Mouse (Mus musculus) gastrocnemius, postnatal 14 days (tissue): ENCODE measurements around the gene Ldlrad3. TPM values are rescaled to one million over a fixed set of nuclear protein-coding genes. Genes with fewer than 3 reads are reported as not detected.

Source experiments
- DNase-seq: peaks from one replicate; pipeline ENCODE4 v3.0.0; 2021; ENCODE audit warnings: mixed read lengths
- intact Hi-C: fragments of 180-260 bp; cut with DNase I; formaldehyde crosslinking; loops from one replicate; pipeline ENCODE4 v1.15.1; 2025; ENCODE audit warnings: low total_unique reads
- total RNA-seq, 2 experiments: library from RNA; stranded (reverse); gene quantifications; 2 replicates each; pipeline ENCODE4 v1.2.3; 2021

Ldlrad3 gene
- total RNA-seq, 2 experiments from 2014 or later: 7.3 to 8.8 TPM

GRCm38 (mm10) chr2:102094281-102094680 lies 91.9 kb downstream of the Ldlrad3 start:
- DNase-seq: peak; percentile 25
- intact Hi-C loops: loop anchor here (10.0 kb wide), 1 partner anchor 189 kb away; no protein-coding TSS in a partner anchor

GRCm38 (mm10) chr2:102092579-102092978 lies 93.6 kb downstream of the Ldlrad3 start:
- no peak for DNase-seq
- intact Hi-C loops: loop anchor here (10.0 kb wide), 1 partner anchor 188 kb away; no protein-coding TSS in a partner anchor

GRCm38 (mm10) chr2:102091516-102092350 lies 94.5 kb downstream of the Ldlrad3 start:
- peak; percentile 59 for DNase-seq
- intact Hi-C loops: loop anchor here (10.0 kb wide), 1 partner anchor 187 kb away; no protein-coding TSS in a partner anchor

- intact Hi-C loops: loop anchor here (2.0 kb wide), 1 partner anchor 365 kb away; the partner anchor contains the start of gene Fjx1
- no peak for DNase-seq
These were observed 98.4 kb downstream of the Ldlrad3 start for GRCm38 (mm10) chr2:102087787-102088186.

DNA sequence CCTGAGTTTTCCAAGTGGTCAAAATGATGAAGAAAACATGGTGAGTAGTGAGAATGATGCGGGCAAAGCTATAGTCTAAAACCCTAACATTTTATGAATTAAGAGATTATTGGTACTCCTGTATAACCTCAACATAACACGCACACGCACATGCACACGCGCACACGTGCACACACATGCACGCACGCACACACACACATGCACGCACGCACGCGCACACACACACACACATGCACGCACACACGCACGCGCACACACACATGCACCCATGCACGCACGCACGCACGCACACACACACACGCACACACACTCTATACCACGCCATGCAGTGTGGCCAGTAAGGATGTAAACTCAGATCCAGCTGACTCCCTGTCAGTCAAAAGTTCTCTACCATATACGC lies 99.6 kb downstream of the Ldlrad3 start:
- intact Hi-C loops: no loop called here
- DNase-seq: no peak

- intact Hi-C loops: no loop called here
- no peak for DNase-seq
These were observed 103.4 kb downstream of the Ldlrad3 start for GRCm38 (mm10) chr2:102082782-102083181.

DNA sequence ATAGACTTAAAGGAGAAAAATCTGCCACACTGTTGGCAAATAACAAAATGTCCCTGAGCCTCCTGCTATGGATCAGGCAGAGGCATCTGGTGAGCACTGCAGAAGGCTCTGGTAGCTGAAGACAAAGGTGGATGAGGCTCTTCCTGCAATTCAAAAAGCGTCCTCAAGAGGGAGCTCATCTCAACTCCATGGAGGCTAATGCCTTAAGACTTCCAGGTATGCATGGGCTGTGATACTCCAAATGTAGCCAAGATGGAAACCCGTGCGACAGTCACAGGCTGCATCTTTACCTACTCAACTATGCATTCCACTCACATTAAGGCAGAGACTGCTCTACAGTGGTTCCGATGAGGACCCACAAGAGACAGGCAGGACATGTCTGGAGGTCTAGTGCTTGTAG lies 108.6 kb downstream of the Ldlrad3 start:
- intact Hi-C loops: no loop called here
- DNase-seq: peak; percentile 30

DNA sequence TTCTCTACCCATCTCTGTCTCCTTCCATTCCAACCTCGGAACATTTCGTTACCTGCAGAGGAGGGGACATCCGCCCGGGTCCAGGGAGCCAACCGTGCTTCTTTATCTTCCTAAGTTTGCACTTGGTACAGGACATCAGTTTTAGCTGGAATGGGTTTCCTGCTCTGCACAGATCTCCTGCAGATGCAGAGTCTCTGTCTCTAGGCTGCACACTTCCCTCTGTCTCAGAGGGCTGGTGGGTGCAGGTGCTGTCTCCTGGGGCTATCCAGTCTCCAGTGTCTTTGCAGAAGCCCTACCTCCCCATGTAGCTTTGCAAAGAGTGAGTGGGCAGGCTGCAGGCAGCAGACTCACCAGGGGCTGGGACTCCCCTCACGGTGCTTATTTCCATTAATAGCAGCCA lies 109.9 kb downstream of the Ldlrad3 start:
- no peak for DNase-seq
- intact Hi-C loops: no loop called here

DNA sequence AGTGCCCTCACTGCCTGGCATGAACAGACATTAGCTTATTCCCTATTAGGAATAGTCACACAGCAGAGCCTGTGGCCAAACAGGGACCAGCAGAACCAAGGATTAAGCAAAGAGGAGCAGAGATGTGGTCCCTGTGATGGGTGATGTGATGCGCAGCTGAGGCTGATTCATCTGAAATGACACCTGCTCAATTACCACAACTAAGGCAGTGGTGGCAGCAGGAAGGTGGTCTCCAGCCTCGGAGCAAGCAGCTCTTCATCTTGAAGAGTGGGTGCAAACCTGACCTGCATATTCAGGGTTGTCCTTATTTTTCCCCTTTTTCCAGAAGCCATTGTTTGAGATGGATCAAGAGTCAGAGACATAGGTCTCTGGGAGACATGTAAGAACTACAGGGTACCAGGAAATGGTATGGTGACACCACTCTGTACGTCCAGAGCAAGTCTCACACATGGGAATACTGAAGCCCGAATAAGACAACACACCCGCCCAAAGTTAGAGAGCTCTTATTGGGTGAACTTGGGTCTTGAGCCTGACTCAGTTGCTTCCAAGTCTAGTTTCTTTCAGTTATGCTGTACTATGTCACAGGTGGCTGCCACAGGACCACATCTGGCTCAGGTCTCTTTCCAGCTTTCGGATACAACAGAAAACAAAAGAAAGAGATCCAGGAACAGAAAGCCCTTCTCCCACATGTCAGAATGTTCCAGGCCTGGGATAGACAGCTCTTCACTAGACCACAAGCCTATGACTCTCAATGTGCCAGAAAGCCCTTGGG lies 112.7 kb downstream of the Ldlrad3 start:
- no peak for DNase-seq
- intact Hi-C loops: no loop called here

DNA sequence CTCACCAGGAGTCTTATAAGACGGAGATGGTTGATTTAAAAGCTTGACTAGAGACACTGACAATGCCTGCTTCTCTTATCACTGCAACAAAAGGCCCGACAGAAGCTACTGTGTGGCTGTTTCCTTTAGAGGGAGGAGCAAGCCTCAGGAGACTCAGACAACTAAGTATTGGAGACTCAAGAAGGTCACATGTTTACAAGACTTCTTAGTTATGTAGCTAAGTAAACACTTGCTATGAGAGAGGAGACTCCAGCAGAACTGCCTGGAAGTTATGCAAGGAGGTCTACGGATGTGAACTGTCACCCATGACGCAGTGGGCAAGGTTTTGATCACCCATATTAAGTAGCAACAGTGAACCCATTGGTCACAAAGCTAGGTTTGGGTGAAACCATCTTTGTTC lies 113.3 kb downstream of the Ldlrad3 start:
- no peak for DNase-seq
- intact Hi-C loops: no loop called here

GRCm38 (mm10) chr2:102071022-102071717 lies 115.0 kb downstream of the Ldlrad3 start:
- no peak for DNase-seq
- intact Hi-C loops: no loop called here

- intact Hi-C loops: no loop called here
- DNase-seq: no peak
These were observed 121.3 kb downstream of the Ldlrad3 start for GRCm38 (mm10) chr2:102064826-102065441.

DNA sequence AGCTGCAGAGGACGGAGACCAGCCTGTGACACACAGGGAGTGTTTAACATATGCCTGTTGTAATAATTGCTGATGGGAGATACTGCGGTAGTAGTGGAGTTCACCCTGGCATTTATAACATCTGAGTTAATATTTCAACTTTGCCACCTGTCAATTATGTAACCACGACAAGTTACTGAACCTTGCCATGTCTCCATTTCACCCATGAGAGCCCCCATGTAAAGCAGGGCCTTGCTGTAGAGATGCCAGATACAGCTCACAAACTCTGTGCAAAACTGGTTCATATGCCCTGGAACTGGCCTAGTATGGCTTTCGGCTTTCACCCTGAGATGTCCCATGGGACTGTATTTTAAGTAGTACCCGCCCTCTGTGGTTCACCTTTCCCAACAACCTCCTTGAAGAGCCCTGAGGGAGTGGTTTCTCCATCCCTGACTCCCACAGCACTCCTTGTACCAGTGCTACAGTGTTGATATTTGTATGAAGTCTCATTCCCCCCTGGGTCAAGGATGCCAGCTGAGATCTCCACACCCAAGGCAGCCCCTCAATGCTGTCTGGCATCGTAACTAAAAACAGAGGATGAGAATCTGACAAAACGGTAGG lies 122.2 kb downstream of the Ldlrad3 start:
- intact Hi-C loops: no loop called here
- no peak for DNase-seq

DNA sequence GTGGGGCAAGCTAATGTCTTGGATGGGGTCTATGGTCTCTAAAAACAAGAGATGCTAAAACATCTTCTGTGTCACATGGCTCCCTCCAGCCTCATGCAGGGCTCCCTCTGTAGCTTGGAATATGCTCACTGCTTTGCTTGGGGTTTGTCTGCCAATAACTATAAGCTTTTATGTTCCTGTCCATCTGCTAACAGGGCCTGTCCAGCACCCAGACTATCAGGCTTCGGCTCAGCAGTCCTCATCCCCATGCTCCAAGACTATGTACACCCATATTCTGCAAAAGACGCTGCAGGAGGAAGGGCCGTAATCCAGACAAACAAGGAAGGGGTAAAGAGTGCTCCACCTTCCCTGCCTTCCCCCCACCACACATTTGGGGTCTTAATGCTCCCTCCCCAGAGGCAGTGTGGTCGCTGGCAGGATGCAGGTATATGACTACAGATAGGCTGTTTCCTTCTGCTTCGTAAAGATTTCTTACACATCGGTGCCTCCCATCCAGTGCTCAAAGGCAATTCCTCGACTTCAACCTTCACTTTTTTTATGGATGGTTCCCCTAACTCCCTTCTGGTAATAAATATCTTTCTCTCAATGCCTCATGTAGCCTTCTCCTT lies 123.2 kb downstream of the Ldlrad3 start:
- intact Hi-C loops: no loop called here
- no peak for DNase-seq

- no peak for DNase-seq
- intact Hi-C loops: no loop called here
These were observed 124.3 kb downstream of the Ldlrad3 start for GRCm38 (mm10) chr2:102061921-102062320.

GRCm38 (mm10) chr2:102057746-102058145 lies 128.4 kb downstream of the Ldlrad3 start:
- intact Hi-C loops: no loop called here
- no peak for DNase-seq

DNA sequence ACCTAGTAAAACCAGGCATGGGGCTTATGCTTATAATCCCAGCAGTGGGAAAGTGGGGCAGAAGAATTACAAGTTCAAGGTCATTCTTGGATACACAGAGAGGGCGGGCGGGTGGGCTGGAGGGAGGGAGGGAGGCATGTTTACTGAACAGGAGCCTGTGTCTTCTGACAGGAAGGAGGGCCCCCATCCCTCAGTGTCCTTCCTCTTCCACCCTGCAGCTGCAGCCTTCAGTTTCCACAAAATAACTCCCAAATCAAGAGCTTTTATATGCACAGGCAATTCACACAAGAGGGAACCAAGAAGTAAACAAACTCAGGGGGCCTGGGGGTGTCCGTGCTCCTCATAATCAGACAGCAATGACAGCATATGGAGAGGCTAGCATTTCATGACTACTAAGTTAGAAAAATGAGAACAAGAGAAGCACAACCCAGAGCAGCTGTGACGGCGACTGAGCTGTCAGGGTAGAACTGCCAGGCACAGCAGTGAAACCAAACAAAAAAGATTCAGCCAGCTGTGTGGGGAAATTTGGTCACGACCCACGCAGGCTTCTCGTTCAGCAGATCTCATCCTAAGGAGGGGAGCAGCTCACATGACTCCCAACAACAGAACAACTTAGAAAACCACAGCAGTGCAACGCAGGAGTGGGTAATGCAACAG lies 129.0 kb downstream of the Ldlrad3 start:
- intact Hi-C loops: no loop called here
- no peak for DNase-seq

DNA sequence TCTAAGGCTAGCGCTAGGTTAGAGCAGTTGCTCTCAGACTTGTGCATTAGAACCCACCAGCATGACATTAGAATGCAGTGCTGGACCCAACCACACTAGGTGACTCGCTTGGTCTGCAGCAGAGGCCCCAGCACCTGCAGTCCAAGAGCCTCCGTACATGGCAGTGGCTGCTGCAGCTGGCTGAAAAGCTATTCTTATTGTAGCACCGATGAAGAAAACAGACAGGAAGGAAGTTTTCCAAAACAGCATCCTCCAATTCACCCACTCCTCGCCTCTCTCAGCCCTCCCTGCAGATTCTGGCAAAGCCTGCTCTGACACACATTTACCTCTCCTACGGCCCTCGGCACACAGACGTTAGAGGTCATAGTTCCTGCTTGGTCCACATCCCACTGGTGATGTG lies 130.0 kb downstream of the Ldlrad3 start:
- DNase-seq: no peak
- intact Hi-C loops: no loop called here
